Mouse (Mus musculus): ENCODE measurements around the gene Jdp2.

Jdp2 gene

DNA sequence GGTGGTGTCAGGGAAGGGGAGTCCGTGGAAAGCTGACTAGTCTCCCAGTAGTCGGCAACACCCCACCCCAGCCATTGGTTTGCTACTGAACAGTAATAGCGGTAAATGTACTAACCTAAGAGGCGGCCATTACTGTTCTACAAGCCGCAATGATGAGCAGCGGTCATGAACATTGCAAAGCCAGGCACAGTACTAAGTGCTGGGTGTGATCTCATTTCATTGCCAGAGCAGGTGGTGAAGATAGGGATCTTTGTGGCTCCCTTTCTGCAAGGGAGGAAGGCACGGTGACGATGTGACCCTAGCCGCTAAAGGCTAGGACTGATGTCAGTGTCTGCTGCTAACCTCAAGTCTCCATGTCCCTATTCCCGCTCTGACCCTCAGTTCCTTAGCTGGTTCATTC is 33.5 kb downstream of the Jdp2 start:
- in situ Hi-C loops (cut with MboI; ENCODE audit: unreplicated experiment in 2 of 2): no loop called here

DNA sequence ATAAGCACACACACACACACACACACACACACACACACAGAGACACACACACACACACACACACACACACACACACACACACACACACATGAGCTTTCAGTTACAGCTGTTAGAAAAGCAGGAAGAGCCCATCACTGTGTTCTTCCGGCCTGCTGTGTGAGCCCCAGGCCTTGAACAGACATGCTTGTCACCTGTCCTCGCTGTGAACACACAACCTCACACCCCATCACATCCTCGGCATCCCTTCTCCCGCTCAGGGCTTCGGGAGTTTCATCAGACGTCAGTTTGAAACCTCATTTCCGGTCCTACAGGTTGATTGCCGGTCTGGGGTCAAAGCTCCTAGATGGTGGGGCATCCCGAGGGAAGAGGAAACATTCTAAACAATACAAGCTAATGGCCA is 39.1 kb downstream of the Jdp2 start:
- in situ Hi-C loops (cut with MboI; ENCODE audit: unreplicated experiment in 2 of 2): no loop called here

DNA sequence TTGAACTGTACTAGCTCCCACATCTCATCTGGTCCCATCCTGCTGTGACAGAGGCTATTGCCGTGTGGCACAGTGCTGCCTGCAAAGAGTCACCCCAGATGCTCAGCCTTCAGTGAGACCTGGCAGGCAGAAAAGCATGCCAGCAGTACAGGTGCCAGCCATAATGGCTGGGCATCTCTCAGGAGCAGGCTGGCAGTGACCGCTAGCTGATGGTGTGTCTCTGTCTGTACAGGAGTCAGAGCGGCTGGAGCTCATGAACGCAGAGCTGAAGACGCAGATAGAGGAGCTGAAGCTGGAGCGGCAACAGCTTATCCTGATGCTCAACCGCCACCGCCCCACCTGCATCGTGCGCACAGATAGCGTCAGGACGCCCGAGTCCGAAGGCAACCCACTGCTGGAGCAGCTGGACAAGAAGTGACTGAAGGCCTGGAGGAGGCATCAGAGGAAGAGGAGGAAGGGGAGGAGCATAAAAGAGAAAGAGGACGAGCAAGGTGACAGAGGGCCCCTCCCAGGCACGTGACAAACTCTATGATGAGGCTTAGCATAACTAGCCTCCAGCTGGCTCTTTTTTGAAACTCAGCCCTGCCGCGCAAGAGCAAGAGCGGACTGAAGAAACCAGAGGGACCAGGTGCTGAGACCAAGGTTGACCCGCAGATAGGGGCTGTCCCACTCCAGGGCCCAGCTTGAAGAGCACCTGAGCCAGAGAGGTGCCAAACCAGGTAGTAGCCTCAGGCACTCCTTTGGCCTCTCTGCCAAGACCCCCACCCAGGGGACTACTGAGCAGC is 39.9 kb downstream of the Jdp2 start:
- in situ Hi-C loops (cut with MboI; ENCODE audit: unreplicated experiment in 2 of 2): no loop called here

DNA sequence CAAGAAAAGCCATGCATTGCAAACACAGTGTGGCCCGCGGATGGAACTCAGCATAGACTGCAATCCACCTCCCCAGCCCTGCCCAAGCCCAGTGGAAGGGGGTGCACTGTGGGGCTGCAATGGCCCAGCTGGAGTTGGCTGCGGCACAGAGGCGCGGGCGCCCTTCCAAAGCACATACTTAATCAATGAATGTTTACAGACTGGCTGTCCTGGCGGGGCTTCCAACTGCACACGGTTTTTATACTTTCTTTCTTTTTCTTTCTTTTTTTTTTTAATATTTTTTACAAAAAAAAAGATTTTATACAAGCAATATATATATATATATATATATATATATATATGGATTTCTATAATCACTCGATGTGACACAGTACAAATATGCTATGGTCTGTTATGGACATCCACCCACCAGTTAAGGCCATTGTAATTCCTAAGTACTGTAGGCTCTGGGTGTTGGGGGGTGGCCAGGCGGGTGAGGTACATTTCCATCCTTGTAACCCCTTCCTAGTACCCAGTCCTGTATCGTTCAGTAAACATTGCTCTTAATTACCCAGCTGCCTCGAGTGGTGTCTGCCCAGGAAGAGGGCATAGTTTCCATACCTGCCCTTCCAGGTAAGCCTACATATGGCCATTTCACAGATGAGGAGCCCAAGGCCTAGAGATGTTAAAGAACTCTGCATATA is 40.6 kb downstream of the Jdp2 start:
- in situ Hi-C loops (cut with MboI; ENCODE audit: unreplicated experiment in 2 of 2): no loop called here

DNA sequence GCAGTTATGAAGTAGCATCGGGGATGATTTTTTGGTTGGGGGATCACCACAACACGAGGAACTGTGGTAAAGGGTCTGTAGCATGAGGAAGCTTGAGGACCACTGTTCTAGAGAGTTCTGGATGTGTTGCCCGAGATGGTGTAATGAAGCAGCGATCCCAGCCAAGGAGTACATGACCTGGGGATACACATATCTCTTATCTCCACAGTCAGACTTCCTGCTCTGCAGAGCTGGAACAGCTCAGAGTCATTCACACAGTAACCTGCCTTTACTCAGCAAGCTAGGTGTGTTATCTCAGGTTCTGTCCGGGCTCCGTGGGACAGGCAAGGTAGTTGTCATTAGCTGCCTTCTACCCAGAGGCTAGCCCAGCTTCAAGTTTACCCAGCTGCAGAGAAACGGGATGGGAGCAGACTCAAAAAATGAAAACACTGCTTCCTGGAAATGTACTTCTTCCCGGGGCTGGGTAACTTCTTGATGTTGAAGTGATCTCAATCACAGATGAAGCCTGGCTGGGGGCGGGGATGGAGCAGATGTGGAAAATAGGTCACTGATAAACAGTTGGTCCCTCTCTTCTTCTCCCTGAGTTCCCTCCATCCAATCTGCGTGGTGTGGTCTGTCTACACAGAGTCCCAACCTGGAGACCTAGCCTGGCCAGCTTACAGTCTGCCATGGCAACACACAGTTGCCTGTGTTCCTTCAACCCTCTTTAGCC is 42.2 kb downstream of the Jdp2 start:
- in situ Hi-C loops (cut with MboI; ENCODE audit: unreplicated experiment in 2 of 2): no loop called here

DNA sequence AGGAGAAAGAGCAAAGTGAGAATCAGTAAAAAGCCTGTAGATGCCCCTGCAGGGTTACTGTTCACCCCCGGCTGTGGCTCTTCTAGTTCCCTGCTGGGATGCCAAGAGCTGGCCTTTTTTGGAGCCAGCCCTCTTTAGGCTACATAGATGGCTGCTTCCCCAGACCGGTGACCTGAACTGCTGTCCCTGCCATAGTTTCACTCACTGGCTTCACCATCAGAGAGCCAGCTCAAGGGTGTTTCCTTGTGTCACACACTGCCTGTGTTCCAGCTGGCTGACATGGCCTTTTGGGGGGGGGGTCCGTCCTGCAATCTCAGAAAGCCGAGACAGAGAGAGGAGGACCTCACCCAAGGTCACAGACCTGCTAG is 42.7 kb downstream of the Jdp2 start:
- in situ Hi-C loops (cut with MboI; ENCODE audit: unreplicated experiment in 2 of 2): no loop called here

DNA sequence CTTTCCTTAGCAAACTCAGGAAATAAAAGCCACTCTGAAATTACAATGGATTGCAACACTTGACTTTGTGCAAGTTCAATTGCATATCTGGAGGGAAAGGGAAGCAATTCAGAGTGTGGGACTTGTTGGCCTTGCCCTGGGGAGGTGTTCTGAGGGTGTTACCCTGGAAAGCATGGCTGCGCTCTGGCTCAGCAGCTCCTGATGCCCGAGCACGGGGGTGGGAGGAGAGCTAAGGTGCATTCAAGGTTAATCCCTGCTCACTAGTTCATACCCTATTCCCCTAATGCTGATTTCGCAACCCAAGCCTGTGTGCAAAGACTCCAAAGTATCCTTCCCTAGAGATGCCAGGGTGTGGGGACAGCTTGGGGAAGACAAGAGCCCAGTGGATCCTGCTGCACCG is 44.9 kb downstream of the Jdp2 start:
- in situ Hi-C loops (cut with MboI; ENCODE audit: unreplicated experiment in 2 of 2): no loop called here

DNA sequence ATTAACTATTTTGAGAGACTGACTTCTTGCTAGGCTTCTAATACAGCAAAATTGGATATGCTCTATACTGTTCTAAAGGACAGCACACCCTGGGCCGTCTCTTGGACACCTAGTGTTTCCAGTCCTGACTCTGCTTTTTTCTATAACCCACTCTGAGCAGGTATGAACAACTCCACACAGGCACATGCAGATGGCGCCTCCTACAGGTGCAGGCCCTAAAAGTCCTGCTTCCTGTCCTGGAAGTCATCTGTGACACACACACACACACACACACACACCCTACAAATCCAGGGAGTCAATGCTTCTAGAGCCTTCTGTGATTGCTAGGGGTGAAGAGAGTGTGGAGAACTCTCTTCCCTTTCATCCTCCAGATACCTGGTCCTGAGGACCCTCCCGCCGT is 46.8 kb downstream of the Jdp2 start:
- in situ Hi-C loops (cut with MboI; ENCODE audit: unreplicated experiment in 2 of 2): no loop called here

DNA sequence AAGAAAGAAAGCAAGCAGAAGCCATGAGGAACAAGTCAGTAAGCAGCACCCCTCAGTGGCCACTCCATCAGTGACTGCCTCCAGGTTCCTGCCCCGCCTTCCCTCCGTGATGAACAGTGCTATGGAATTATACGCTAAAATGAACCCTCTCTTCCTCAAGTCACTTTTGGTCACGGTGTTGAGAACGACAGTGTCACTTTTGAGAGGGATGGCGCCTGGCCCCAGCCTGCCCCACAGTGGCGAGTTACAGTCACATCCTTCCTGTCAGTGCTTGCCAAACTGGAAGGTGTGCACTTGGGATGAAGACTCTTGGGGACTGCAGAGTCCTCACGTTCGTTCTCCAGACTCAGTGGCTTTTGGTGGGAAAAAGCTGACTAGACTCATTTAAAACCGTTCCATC is 48.5 kb downstream of the Jdp2 start:
- in situ Hi-C loops (cut with MboI; ENCODE audit: unreplicated experiment in 2 of 2): no loop called here

DNA sequence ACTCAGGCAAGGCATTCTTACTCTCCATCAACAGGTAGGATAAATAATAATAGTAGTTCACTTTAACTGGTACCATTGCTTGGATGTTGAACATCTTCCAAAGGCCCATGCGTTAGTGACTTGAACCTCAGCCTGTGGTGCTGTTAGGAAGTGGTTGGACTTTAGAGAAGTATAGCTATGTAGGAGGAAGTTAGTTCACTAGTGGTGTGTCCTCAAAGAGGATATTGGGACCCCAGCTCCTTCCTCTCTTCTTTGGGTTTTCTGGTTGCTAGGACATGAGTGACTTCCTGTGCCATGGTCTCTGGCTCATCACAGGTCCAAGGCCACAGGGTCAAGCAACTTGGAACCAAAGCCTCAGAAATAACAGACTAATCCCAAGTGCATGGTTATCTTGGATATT is 49.1 kb downstream of the Jdp2 start:
- in situ Hi-C loops (cut with MboI; ENCODE audit: unreplicated experiment in 2 of 2): no loop called here

DNA sequence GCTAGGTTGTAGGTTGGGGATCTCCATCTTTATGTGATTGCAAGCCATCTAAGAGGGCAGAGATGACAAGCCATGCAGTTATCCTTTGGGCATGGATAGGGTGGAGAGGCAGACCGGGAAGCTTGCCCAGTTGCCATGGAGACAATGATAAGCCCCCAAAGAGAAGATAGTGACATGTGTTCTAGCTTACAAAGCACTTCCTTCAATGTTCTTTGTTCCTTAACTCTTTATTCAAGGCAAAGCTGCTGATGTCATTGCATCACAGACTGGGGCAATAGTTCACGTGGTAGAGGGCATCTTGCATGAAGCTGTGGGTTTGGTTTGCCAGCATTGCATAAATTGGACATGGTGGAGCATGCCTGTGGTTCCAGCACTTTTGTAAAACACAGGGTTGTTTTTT is 60.5 kb downstream of the Jdp2 start:
- in situ Hi-C loops (cut with MboI; ENCODE audit: unreplicated experiment in 2 of 2): loop anchor here (5.0 to 10.0 kb wide), 4 partner anchors 147 to 317 kb away; no protein-coding TSS in a partner anchor

DNA sequence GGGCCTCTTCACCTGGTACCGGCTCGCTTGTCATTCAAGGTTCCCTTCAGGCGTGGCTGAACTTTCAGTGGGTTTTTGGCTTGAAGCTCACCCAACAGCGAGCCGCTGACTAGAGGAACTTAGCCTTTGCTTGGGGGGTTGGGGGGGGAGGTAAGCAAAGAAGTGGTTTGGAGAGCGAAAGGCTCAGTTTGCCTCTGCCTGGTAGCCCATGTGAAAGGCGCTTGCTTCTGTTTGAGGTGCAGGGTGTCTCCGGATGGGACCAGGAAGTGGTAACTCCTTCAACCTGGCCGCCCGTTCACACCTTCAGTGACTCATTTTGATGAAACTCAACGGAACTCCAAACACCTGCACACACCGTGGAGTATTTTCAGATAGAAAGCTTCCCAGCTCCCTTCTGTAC is 62.0 kb downstream of the Jdp2 start:
- in situ Hi-C loops (cut with MboI; ENCODE audit: unreplicated experiment in 2 of 2): loop anchor here in 1 of 2 experiments (5.0 kb wide), 1 partner anchor 319 kb away; no protein-coding TSS in a partner anchor

DNA sequence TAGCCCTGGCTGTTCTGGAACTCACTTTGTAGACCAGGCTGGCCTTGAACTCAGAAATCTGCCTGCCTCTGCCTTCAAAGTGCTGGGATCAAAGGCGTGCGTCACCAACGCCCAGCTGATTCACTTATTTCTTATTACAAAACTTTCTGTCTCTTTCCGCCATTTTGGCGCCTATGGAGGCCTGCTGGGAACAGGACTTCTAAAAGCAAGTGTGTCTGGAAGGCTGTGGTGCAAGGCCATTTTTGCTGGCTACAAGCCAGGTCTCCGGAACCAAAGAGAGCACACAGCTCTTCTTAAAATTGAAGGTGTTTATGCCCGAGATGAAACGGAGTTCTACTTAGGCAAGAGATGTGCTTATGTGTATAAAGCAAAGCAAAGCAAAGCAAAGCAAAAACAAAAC is 63.4 kb downstream of the Jdp2 start:
- in situ Hi-C loops (cut with MboI; ENCODE audit: unreplicated experiment in 2 of 2): loop anchor here in 1 of 2 experiments (5.0 kb wide), 1 partner anchor 320 kb away; no protein-coding TSS in a partner anchor

DNA sequence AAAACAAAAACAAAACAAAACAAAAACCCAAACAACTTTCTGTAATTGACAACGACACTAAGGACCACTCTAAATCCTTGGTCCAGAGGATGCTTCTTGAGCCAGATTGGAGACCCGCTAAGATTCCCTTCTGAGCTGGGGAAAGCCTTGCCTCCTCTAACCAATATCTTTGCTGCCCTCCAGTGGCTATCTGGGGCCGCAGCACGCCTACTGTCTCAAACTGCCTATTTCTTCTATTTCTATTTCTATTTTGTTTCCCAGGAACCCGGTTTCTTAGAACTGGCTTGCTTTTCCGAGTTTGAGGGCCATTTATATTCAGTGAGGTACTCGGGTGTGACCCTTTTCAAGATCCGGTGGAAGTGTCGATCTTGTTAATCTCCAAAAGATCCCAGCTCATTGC is 64.1 kb downstream of the Jdp2 start:
- in situ Hi-C loops (cut with MboI; ENCODE audit: unreplicated experiment in 2 of 2): loop anchor here in 1 of 2 experiments (5.0 kb wide), 1 partner anchor 321 kb away; no protein-coding TSS in a partner anchor

DNA sequence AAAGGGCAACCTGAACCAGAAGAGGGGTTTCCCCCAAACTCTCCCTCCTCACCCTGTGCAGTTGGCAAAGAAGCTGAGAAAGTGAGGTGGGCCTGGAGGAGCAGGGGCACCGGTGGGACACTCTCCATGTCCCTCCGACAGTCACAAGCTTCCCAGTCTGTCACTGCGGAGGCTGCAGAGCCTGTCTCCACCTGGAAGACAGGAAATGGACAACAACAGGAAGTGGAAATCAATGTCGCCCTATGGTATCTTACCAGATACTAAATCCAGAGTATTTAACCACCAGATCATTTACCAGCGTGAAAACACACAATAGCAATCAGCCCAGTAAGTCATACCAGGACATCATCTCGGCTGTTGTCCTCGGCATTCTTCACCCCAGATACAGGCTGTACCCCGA is 67.3 kb downstream of the Jdp2 start:
- in situ Hi-C loops (cut with MboI; ENCODE audit: unreplicated experiment in 2 of 2): no loop called here

DNA sequence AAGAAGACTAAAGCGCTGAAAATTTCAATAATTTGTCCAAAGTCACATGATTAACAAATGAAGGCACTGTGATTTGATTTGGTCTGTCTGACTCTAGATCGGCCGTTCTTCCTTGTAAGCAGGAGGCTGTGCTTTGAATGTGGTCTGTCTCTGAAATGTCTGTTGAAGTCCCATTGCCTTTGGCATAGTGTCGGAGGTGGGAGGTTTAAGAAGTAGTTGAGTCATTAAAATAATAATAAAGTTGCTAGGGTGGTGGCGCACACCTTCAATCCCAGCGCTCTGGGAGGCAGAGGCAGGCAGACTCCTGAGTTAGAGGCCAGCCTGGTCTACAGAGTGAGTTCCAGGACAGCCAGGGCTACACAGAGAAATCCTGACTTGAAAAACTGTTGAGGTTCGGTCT is 68.2 kb downstream of the Jdp2 start:
- in situ Hi-C loops (cut with MboI; ENCODE audit: unreplicated experiment in 2 of 2): no loop called here

DNA sequence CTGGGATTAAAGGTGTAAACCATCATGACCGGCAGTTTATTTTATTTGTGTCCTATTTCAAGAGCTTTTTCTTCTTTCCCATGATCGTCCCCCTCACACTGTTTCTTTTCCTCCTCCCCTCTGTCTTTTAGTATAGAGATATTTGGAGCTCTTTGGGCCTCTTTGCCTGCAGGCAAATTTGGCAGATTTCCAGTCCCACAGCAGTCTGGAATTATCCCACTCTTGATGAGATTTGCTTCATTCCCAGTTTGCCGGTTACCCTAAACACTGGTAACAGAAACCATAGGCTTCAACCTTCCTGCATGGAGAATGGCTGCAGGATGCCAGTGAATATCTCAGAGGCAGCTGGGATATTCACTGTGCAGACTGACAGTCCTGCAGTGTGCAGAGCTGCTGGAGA is 69.9 kb downstream of the Jdp2 start:
- in situ Hi-C loops (cut with MboI; ENCODE audit: unreplicated experiment in 2 of 2): no loop called here

DNA sequence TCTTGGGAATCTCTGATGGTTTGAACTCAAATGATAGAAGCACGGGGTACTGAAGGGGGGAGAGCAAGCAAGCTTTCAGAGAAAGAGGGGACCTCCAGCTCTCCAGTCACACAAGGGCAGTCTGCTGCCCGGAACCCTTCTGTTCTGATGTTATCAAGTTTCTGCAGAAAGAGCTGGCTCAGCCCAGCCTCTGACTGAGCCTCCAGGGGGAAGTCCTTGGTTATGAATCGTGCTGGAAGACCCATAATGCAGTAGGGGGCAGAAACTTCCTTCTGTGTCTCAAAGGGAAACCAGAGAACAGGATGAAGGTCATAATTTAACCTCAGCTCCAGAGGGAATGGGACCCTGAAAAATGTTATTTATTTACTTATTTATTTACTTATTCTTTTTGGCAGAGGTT is 71.3 kb downstream of the Jdp2 start:
- in situ Hi-C loops (cut with MboI; ENCODE audit: unreplicated experiment in 2 of 2): loop anchor here in 1 of 2 experiments (10.0 kb wide), 1 partner anchor 55 kb away; no protein-coding TSS in a partner anchor

DNA sequence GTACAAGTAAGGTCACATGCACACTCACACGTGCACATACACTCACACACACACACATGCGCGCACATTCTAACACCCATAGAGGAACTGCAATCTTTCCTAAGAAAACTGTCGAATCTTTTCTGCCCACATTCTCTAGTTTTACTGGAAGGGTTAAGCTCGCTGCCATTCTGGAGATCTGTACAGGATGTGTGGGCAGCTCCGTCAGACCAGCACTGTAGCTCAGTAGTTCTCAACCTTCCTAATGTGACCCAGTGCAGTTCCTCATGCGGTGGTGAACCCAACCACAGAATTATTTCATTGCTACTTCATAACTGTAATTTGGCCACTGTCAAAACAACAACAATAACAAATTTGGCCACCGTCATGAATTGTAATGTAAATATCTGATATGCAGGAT is 75.1 kb downstream of the Jdp2 start:
- in situ Hi-C loops (cut with MboI; ENCODE audit: unreplicated experiment in 2 of 2): loop anchor here in 1 of 2 experiments (10.0 kb wide), 1 partner anchor 51 kb away; no protein-coding TSS in a partner anchor

DNA sequence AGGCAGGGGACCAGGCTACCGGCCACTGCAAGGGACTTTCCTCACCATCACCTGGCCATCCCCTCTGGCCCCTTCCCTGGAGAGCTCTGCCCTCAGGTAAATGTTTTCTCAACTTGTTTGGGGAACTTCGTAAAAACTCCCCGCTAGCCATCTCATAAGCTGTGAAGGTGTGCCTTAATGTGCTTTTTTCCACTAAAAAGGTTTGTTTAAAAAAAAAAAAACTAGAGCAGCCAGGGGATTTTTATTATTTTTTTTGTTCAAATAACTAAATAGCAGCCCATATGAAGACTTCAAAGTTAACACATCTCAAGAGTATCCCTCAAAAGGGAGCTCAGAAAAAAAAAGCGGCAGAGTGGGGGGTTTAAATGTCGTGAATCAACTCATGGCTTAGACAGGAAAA is 80.3 kb downstream of the Jdp2 start:
- in situ Hi-C loops (cut with MboI; ENCODE audit: unreplicated experiment in 2 of 2): loop anchor here (5.0 to 10.0 kb wide), 2 partner anchors 46 to 53 kb away; no protein-coding TSS in a partner anchor

DNA sequence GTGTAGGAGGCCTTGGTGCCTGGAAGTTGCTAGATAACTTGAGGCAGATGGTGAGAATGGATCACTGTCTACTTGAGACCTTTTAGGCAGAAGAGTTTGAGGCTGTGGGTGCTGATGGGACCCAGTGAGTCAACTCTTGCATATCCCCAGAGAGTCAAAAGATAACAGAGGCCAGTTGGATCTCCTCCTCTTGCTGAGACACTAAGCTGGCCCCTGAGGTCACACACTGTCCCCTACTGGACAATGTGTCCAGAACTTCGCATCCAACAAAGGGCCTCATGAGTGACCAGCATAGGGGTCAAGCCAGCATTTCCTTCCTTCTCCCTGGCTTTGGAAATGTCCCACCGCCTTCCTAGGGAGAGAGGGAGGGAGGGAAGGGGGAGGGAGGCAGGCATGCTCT is 81.0 kb downstream of the Jdp2 start:
- in situ Hi-C loops (cut with MboI; ENCODE audit: unreplicated experiment in 2 of 2): loop anchor here (5.0 to 10.0 kb wide), 2 partner anchors 45 to 52 kb away; no protein-coding TSS in a partner anchor
